Comparison of ENCODE assay signal across 24 mouse cellular contexts in genomic region chr5:73202498-73202897, GRCm38 (mm10).
"Had no signal": no experiment of that assay in that cellular context is flagged by ENCODE, and none has a peak within 500 bp of the region (broad histone marks: within the 10 kb centered on the region; RNA-seq: fewer than 3 reads in every experiment).

No protein-coding gene starts in this region.

- H3K27me3 ChIP-seq: heart, embryonic 12.5 days; hindbrain, embryonic 12.5 days; intestine, embryonic 15.5 days; limb, embryonic 12.5 days; liver, embryonic 13.5 days; liver, embryonic 15.5 days had no signal

- H3K9ac ChIP-seq: heart, embryonic 12.5 days; hindbrain, embryonic 12.5 days; hindbrain, embryonic 14.5 days; intestine, embryonic 15.5 days; limb, embryonic 12.5 days; liver, embryonic 13.5 days; liver, embryonic 15.5 days; liver, postnatal 0 days had no signal

- H3K4me2 ChIP-seq: heart, embryonic 12.5 days; hindbrain, embryonic 12.5 days; hindbrain, embryonic 14.5 days; intestine, embryonic 15.5 days; limb, embryonic 12.5 days; liver, embryonic 11.5 days; liver, embryonic 13.5 days; liver, embryonic 15.5 days had no signal

- H3K4me3 ChIP-seq: heart, embryonic 10.5 days; heart, embryonic 12.5 days; hindbrain, embryonic 10.5 days; hindbrain, embryonic 12.5 days; intestine, embryonic 15.5 days; layer of hippocampus, adult 2 months; left cerebral cortex, adult 2 months; limb, embryonic 10.5 days; limb, embryonic 12.5 days; liver, embryonic 13.5 days; liver, embryonic 15.5 days had no signal

- H3K4me1 ChIP-seq: hindbrain, embryonic 10.5 days; hindbrain, embryonic 12.5 days; intestine, embryonic 15.5 days; limb, embryonic 12.5 days had no signal

- H3K9me3 ChIP-seq: heart, embryonic 10.5 days; intestine, embryonic 15.5 days; limb, embryonic 10.5 days; liver, embryonic 13.5 days; liver, embryonic 15.5 days had no signal

- DNase-seq: gastrocnemius, postnatal 10 days; gastrocnemius, postnatal 25 days; heart, postnatal 10 days; heart, postnatal 4 days; kidney, adult 18-20 months; kidney, adult 9 months; liver; liver, embryonic 13.5 days; liver, postnatal 0 days had no signal

- ATAC-seq: forebrain, embryonic 16.5 days; inflammation-experienced regulatory T-cells, adult 6 months; intestine, embryonic 15.5 days; intestine, postnatal 0 days; liver, postnatal 0 days had no signal

- H3K36me3 ChIP-seq: hindbrain, embryonic 12.5 days; intestine, embryonic 15.5 days; liver, embryonic 13.5 days; liver, embryonic 15.5 days had no signal

- H3K27ac ChIP-seq: heart, embryonic 10.5 days; hindbrain, embryonic 10.5 days; hindbrain, embryonic 12.5 days; hindbrain, embryonic 14.5 days; intestine, embryonic 15.5 days; layer of hippocampus, adult 2 months; left cerebral cortex, adult 2 months; limb, embryonic 10.5 days; limb, embryonic 12.5 days; liver, embryonic 13.5 days; liver, embryonic 15.5 days had no signal
